Mouse (Mus musculus): Measurements from ENCODE around the gene Brd3.

Brd3 gene

GRCm38 (mm10) chr2:27401544-27401943, 105.9 kb downstream of the Brd3 start:
- DNase-seq (ENCODE audit: inconsistent ontology term), result no peak

GRCm38 (mm10) chr2:27400083-27400482, 107.4 kb downstream of the Brd3 start:
- DNase-seq (ENCODE audit: inconsistent ontology term), result no peak

- no peak for DNase-seq (ENCODE audit: inconsistent ontology term)
These were observed 110.6 kb downstream of the Brd3 start for GRCm38 (mm10) chr2:27396656-27397440.
